Mouse (Mus musculus) small intestine, adult 2 months (tissue): ENCODE measurements around the gene Sectm1b. TPM values are rescaled to one million over a fixed set of nuclear protein-coding genes. Genes with fewer than 3 reads are reported as not detected.

Experiments
- H3K27ac ChIP-seq: fragments of 200-500 bp; 2 replicates; pipeline ENCODE4 v1.5.1; 2012; ENCODE audit warnings: low read depth, low read length, control low read depth, inconsistent platforms; ENCODE audit not compliant: insufficient read depth
- H3K27me3 ChIP-seq: fragments of 200-500 bp; 2 replicates; pipeline ENCODE4 v1.6.1; 2012; ENCODE audit warnings: mild to moderate bottlenecking, moderate library complexity, low read length, inconsistent platforms; ENCODE audit not compliant: control insufficient read depth, insufficient read depth
- H3K36me3 ChIP-seq: fragments of 200-500 bp; 2 replicates; pipeline ENCODE4 v1.6.1; 2012; ENCODE audit warnings: mild to moderate bottlenecking, low read length, control low read depth, inconsistent platforms; ENCODE audit not compliant: control insufficient read depth, insufficient read depth
- H3K4me1 ChIP-seq: fragments of 200-500 bp; 2 replicates; pipeline ENCODE4 v1.6.1; 2012; ENCODE audit warnings: low read length, inconsistent platforms, mixed read lengths; ENCODE audit not compliant: control insufficient read depth, insufficient read depth, insufficient read length
- H3K4me3 ChIP-seq: fragments of 200-500 bp; 2 replicates; pipeline ENCODE4 v1.5.1; 2012; ENCODE audit warnings: low read depth, mild to moderate bottlenecking, control low read depth, inconsistent platforms, low read length, moderate library complexity
- CTCF ChIP-seq: fragments of 200-500 bp; IDR thresholded peaks from 2 replicates; pipeline ENCODE4 v1.5.1; 2012; ENCODE audit warnings: low read depth, mild to moderate bottlenecking, control low read depth, inconsistent platforms, low read length, moderate library complexity, mixed read lengths; ENCODE audit not compliant: insufficient replicate concordance, insufficient read length; ENCODE audit errors: extremely low read depth
- POLR2A ChIP-seq: fragments of 200-500 bp; IDR thresholded peaks from 2 replicates; pipeline ENCODE4 v1.6.1; 2012; ENCODE audit warnings: low read depth, mild to moderate bottlenecking, control low read depth, inconsistent platforms, low read length, moderate library complexity
- WGBS: fragments of 180-500 bp; shearing (Covaris S2); methylation state at CpG from one replicate; pipeline ENCODE4 v1.1.7; 2018; 5-methylcytosine and 5-hydroxymethylcytosine counted together
- polyA plus RNA-seq: library from polyadenylated mRNA; depleted of rRNA; stranded (reverse); fragments of >200 nt; gene quantifications from 2 replicates; pipeline ENCODE4 v1.2.3, GENCODE M21; 2012; rRNA removed

The Sectm1b gene
- polyA plus RNA-seq, 1 experiment = 325 TPM

GRCm38 (mm10) chr11:121006184-121006583, 57.2 kb downstream of the Sectm1b start:
- Histone ChIP-seq H3K36me3 (no peaks in the 10 kb centered on the region), H3K4me1 (peaks cover 6% of the 10 kb centered on the region), H3K27ac (no peak overlapping the region), H3K27me3 (no peaks in the 10 kb centered on the region), H3K4me3 (no peak overlapping the region)
- TF ChIP-seq CTCF = no peak
- TF ChIP-seq POLR2A = no peak
- whole genome bisulfite sequencing = 76% methylated on average over 6 of the region's 6 CpGs

GRCm38 (mm10) chr11:121004281-121004680, 59.1 kb downstream of the Sectm1b start:
- no peak overlapping the region for H3K4me3 ChIP-seq
- H3K27ac ChIP-seq = no peak overlapping the region
- peaks cover 4% of the 10 kb centered on the region for H3K4me1 ChIP-seq
- TF ChIP-seq CTCF = no peak
- TF ChIP-seq POLR2A = no peak
- H3K27me3 ChIP-seq = no peaks in the 10 kb centered on the region
- WGBS = 47% methylated on average over 5 of the region's 5 CpGs
- H3K36me3 ChIP-seq = no peaks in the 10 kb centered on the region

Other genes starting within 250 kb of the Sectm1b start
- 151 and 154 TPM in 2 replicates for gene Fasn, start 239.0 kb downstream of the Sectm1b start, polyA plus RNA-seq
- gene Ccdc57, start 130.7 kb downstream of the Sectm1b start, polyA plus RNA-seq = 0.43 and 0.84 TPM in 2 replicates
- gene Slc16a3, start 115.1 kb downstream of the Sectm1b start, polyA plus RNA-seq = 56.8 and 68.9 TPM in 2 replicates
- 26.5 and 60.8 TPM in 2 replicates for gene Csnk1d, start 72.2 kb downstream of the Sectm1b start, polyA plus RNA-seq
- gene Cd7, start 24.2 kb downstream of the Sectm1b start, polyA plus RNA-seq = 41.0 and 57.7 TPM in 2 replicates
- 1.4 and 4.1 TPM in 2 replicates for gene Sectm1a, start 17.7 kb upstream of the Sectm1b start, polyA plus RNA-seq
- 0.05 TPM in 1 of 2 replicates, not detected in the other for gene Tex19.2, start 55.1 kb upstream of the Sectm1b start, polyA plus RNA-seq
- not detected in 2 replicates for gene Tex19.1, start 82.6 kb upstream of the Sectm1b start, polyA plus RNA-seq
- gene Uts2r, start 96.7 kb upstream of the Sectm1b start, polyA plus RNA-seq = not detected in 2 replicates
- 12.5 and 27.9 TPM in 2 replicates for gene Hexdc, start 140.9 kb upstream of the Sectm1b start, polyA plus RNA-seq
- gene Ogfod3, start 141.1 kb upstream of the Sectm1b start, polyA plus RNA-seq = 8.6 and 13.1 TPM in 2 replicates
- gene Cybc1, start 165.8 kb upstream of the Sectm1b start, polyA plus RNA-seq = 16.4 and 20.8 TPM in 2 replicates
- gene Narf, start 173.7 kb upstream of the Sectm1b start, polyA plus RNA-seq = 15.3 and 23.9 TPM in 2 replicates
- gene Foxk2, start 196.4 kb upstream of the Sectm1b start, polyA plus RNA-seq = 22.4 and 23.6 TPM in 2 replicates